Mouse (Mus musculus) erythroblast, embryonic 14.5 days (primary cell): ENCODE results near the gene Arl1.

Experiments
- GATA1 ChIP-seq: IDR thresholded peaks from 2 replicates; pipeline ENCODE4 v1.6.1; 2012; ENCODE audit warnings: low read length, inconsistent platforms, mixed read lengths
- TAL1 ChIP-seq: IDR thresholded peaks from 3 replicates; pipeline ENCODE4 v1.6.1; 2012; ENCODE audit warnings: low read length, inconsistent platforms, mixed read lengths

DNA sequence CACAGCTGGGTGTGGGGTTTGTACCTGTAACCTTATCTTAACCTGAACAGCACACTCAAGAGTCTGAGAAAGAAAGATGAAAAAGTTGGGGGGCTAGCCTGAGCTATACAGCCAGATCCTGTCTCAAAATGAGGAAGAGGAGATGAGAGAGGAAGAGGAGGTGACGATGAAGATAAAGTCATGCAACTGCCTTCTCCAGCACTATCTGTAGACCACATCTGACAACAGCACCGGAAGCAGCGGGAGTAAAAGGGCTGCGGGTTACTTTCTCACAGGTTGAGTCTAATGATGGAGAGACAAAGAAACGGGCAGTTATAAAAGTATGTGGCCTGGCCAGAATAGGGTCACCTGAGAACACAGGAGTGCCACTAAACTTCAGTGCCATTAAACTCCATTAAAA, 38.3 kb downstream of the Arl1 start:
- TF ChIP-seq GATA1 (no peak), TAL1 (no peak)
